Mouse (Mus musculus) testis, adult 2 months (tissue): ENCODE measurements around the gene Parp14. TPM values are rescaled to one million over a fixed set of nuclear protein-coding genes. Genes with fewer than 3 reads are reported as not detected.

Experiments
- H3K27ac ChIP-seq: fragments of 200-500 bp; 2 replicates; pipeline ENCODE4 v1.5.1; 2012; ENCODE audit warnings: low read depth, low read length; ENCODE audit not compliant: control insufficient read depth, insufficient read depth
- H3K27me3 ChIP-seq: fragments of 200-500 bp; 2 replicates; pipeline ENCODE4 v1.6.1; 2012; ENCODE audit warnings: mild to moderate bottlenecking, low read length, moderate library complexity; ENCODE audit not compliant: control insufficient read depth, insufficient read depth
- H3K36me3 ChIP-seq: fragments of 200-500 bp; 2 replicates; pipeline ENCODE4 v1.6.1; 2012; ENCODE audit warnings: mild to moderate bottlenecking, low read length; ENCODE audit not compliant: control insufficient read depth, insufficient read depth
- H3K4me1 ChIP-seq: fragments of 200-500 bp; 2 replicates; pipeline ENCODE4 v1.6.1; 2012; ENCODE audit warnings: low read length; ENCODE audit not compliant: control insufficient read depth, insufficient read depth
- H3K4me3 ChIP-seq: fragments of 200-500 bp; 2 replicates; pipeline ENCODE4 v1.5.1; 2012; ENCODE audit warnings: low read depth, mild to moderate bottlenecking, low read length, moderate library complexity, mixed read lengths; ENCODE audit not compliant: control insufficient read depth
- CTCF ChIP-seq: fragments of 200-500 bp; IDR thresholded peaks from 2 replicates; pipeline ENCODE4 v1.5.1; 2012; ENCODE audit warnings: low read depth, mild to moderate bottlenecking, inconsistent platforms, low read length, moderate library complexity; ENCODE audit not compliant: control insufficient read depth, insufficient read depth, insufficient replicate concordance
- POLR2A ChIP-seq: fragments of 200-500 bp; IDR thresholded peaks from 2 replicates; pipeline ENCODE4 v1.6.1; 2012; ENCODE audit warnings: low read depth, mild to moderate bottlenecking, inconsistent platforms, low read length, moderate library complexity; ENCODE audit not compliant: control insufficient read depth
- polyA plus RNA-seq: library from polyadenylated mRNA; depleted of rRNA; stranded (reverse); fragments of >200 nt; gene quantifications from 2 replicates; pipeline ENCODE4 v1.2.3, GENCODE M21; 2012

Gene Parp14
- polyA plus RNA-seq, 1 experiment: 0.27 TPM

DNA sequence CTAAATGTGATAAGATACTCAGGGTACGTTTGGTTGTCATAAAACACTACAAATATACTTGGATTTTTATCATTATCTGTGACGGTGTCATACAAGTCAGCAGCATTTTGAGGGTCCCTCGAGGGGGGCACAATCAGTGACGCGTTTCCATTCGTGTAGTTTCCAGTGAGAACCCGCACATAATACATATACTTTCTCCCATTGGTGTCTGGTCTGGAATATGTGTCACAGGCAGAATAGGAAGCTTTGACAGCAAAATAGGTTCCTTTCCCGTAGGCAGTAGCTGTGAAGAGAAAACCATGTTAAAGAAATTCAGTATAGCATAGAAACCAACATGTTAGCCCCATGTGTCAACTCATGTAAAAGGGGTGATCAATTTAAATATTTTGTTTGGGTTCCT lies 36.7 kb downstream of the Parp14 start:
- no peaks in the 10 kb centered on the region for H3K27me3 ChIP-seq
- no peaks in the 10 kb centered on the region for H3K36me3 ChIP-seq
- peaks cover 5% of the 10 kb centered on the region for H3K4me1 ChIP-seq
- H3K4me3 ChIP-seq: no peak overlapping the region
- H3K27ac ChIP-seq: no peak overlapping the region
- no peak for TF ChIP-seq CTCF
- TF ChIP-seq POLR2A: no peak

DNA sequence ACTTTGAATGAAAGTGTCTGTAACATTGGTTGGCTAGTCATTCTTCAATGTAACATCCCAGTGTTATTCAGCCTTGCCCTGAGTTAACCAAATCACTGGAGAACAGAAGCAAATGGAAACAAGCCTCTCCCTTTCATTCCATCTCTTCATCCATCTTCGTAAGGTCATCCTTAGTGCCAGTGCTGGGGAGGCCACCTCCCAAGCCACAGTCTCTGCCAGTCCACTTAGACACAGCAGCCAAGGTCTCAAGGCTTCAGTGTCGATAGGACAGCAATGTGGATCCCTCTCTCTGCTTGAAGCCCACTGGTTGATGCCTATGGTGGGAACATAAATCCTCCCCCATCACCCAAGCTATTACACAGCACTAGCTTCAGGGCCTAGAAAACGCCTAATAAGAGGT lies 38.4 kb downstream of the Parp14 start:
- TF ChIP-seq POLR2A (no peak), CTCF (no peak)
- no peak overlapping the region for H3K27ac ChIP-seq
- no peaks in the 10 kb centered on the region for H3K36me3 ChIP-seq
- H3K4me1 ChIP-seq: peaks cover 5% of the 10 kb centered on the region
- H3K4me3 ChIP-seq: no peak overlapping the region
- H3K27me3 ChIP-seq: no peaks in the 10 kb centered on the region

DNA sequence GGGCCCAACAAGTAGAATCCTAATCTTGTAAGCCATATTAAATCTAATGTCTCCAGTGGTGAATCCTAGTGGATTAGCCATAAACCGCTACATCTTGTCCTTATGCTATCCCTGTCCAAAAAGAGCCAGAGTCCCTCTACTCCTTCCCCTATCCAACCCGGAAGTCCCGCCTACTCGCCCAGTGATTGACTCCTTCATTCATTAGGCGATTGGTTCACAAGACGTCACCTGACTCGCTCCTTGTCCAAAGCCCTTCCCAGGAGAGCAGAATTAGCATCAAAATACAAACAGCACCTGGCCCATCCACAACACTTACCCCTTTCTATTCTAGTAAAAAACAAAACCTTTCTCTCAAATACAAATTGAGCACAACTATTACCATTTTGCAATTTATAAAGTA lies 41.3 kb downstream of the Parp14 start:
- Histone ChIP-seq H3K4me3 (no peak overlapping the region), H3K27me3 (no peaks in the 10 kb centered on the region), H3K27ac (no peak overlapping the region), H3K36me3 (no peaks in the 10 kb centered on the region; the same call in 1 of the 2 replicates), H3K4me1 (peaks cover 5% of the 10 kb centered on the region)
- TF ChIP-seq POLR2A (no peak), CTCF (no peak)

GRCm38 (mm10) chr16:35817255-35818089 lies 53.9 kb downstream of the Parp14 start:
- Histone ChIP-seq H3K36me3 (no peaks in the 10 kb centered on the region; the same call in 1 of the 2 replicates), H3K27me3 (no peaks in the 10 kb centered on the region)
- TF ChIP-seq POLR2A (no peak), CTCF (peak; percentile 92; the same call in 1 of the 2 replicates)

DNA sequence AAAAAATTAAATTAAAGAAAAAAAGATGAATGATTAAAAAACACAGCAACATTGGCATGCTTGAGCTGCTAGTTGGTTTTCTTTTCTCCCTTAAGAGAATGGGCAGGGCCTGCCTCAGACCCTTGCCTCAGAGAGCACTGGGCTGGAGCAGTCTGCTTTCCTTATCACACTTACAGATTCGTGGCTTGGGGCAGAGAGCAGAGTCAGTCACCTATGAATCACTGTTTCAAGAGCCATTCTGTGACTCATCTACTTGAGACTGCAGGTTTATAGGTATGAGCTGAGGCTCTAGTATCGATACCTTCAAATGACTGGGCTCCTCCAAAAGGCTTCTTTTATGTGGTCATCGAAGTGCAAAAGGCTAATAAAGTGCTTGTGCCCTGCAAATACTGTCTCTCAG lies 58.2 kb downstream of the Parp14 start:
- H3K27me3 ChIP-seq: no peaks in the 10 kb centered on the region
- H3K27ac ChIP-seq: no peak overlapping the region
- no peaks in the 10 kb centered on the region; the same call in 1 of the 2 replicates for H3K36me3 ChIP-seq
- TF ChIP-seq CTCF (no peak), POLR2A (no peak)
- H3K4me1 ChIP-seq: no peaks in the 10 kb centered on the region
- no peak overlapping the region for H3K4me3 ChIP-seq

More at GRCm38 (mm10) chr16:35817255-35818089, 53.9 kb downstream of the Parp14 start:
- no peak overlapping the region for H3K27ac ChIP-seq
- no peaks in the 10 kb centered on the region for H3K4me1 ChIP-seq
- no peak overlapping the region; the same call in 1 of the 2 replicates for H3K4me3 ChIP-seq

DNA sequence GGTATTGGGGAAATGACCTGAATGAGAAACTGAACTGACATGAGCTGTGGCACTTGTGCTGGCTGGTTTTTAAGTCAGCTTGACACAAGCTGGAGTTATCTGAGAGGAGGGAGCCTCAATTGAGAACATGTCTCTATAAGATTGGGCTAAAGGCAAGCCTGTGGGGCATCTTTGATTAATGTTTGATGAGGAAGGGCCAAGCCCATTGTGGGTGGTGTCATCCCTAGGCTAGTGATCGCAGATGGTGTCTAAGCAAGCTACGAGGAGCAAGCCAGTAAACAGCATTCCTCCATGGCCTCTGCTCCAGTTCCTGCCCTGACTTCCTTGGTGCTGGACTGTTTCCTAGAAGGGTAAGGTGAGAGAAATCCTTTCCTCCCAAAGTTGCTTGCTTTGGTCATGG lies 62.5 kb downstream of the Parp14 start:
- Histone ChIP-seq H3K4me3 (no peak overlapping the region), H3K4me1 (no peaks in the 10 kb centered on the region), H3K27ac (no peak overlapping the region), H3K27me3 (no peaks in the 10 kb centered on the region), H3K36me3 (no peaks in the 10 kb centered on the region)
- no peak for TF ChIP-seq POLR2A
- no peak for TF ChIP-seq CTCF

DNA sequence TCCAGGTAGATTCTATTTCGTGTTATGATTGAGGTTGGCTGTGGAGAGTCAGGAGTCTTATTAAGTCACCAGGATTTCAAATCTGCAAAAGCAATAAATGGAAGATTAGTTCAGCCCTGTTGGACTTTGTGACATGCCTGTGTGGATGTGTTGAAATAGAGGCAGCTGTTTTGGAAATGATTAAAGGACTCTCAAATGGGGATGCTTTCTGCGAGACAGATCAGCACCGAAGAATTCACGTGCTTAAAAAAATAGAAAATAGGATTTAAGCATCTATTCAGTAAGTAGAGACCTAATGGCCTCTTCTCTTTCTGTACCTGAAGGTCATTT lies 63.7 kb downstream of the Parp14 start:
- H3K4me1 ChIP-seq: no peaks in the 10 kb centered on the region
- TF ChIP-seq POLR2A: no peak
- no peak for TF ChIP-seq CTCF
- H3K4me3 ChIP-seq: no peak overlapping the region
- H3K27ac ChIP-seq: no peak overlapping the region
- no peaks in the 10 kb centered on the region for H3K27me3 ChIP-seq
- no peaks in the 10 kb centered on the region for H3K36me3 ChIP-seq
